Mouse (Mus musculus): ENCODE data around the gene Spdya. TPM values are rescaled to one million over a fixed set of nuclear protein-coding genes. Genes with fewer than 3 reads are reported as not detected.
A peak's percentile ranks its signal among the peaks of the same experiment; 100 is the strongest.

Spdya gene
- polyA plus RNA-seq, 1 experiment, result not detected

GRCm38 (mm10) chr17:71552901-71553300, 1.0 kb downstream of the Spdya start:
- Histone ChIP-seq H3K4me3 (ENCODE audit: insufficient read depth, low read length) (peak overlapping the region; percentile 11), H3K27ac (ENCODE audit: insufficient read depth, low read depth, low read length) (no peak overlapping the region), H3K4me1 (ENCODE audit: control insufficient read depth, insufficient read depth, low read length) (no peaks in the 10 kb centered on the region)
- TF ChIP-seq CTCF (IDR thresholded peaks at IDR 0.05; ENCODE audit: low read depth, low read length), result no peak
- no peak for TF ChIP-seq POLR2A (IDR thresholded peaks at IDR 0.05; ENCODE audit: borderline replicate concordance, low read depth, low read length)

- Histone ChIP-seq H3K4me1 (ENCODE audit: control insufficient read depth, insufficient read depth, low read length) (no peaks in the 10 kb centered on the region), H3K4me3 (ENCODE audit: insufficient read depth, low read length) (no peak overlapping the region), H3K27ac (ENCODE audit: insufficient read depth, low read depth, low read length) (no peak overlapping the region)
- TF ChIP-seq POLR2A (IDR thresholded peaks at IDR 0.05; ENCODE audit: borderline replicate concordance, low read depth, low read length) (no peak), CTCF (IDR thresholded peaks at IDR 0.05; ENCODE audit: low read depth, low read length) (no peak)
These were observed 9.8 kb downstream of the Spdya start for GRCm38 (mm10) chr17:71561631-71562030.

GRCm38 (mm10) chr17:71579176-71579705, 27.4 kb downstream of the Spdya start:
- no peak for TF ChIP-seq CTCF (IDR thresholded peaks at IDR 0.05; ENCODE audit: low read depth, low read length)
- TF ChIP-seq POLR2A (IDR thresholded peaks at IDR 0.05; ENCODE audit: borderline replicate concordance, low read depth, low read length), result no peak
- H3K4me3 ChIP-seq (ENCODE audit: insufficient read depth, low read length), result no peak overlapping the region
- H3K4me1 ChIP-seq (ENCODE audit: control insufficient read depth, insufficient read depth, low read length), result peaks cover 2% of the 10 kb centered on the region; the same call in 1 of the 2 replicates
- H3K27ac ChIP-seq (ENCODE audit: insufficient read depth, low read depth, low read length), result no peak overlapping the region

- Histone ChIP-seq H3K4me1 (ENCODE audit: control insufficient read depth, insufficient read depth, low read length) (peaks cover 30% of the 10 kb centered on the region), H3K4me3 (ENCODE audit: insufficient read depth, low read length) (peak overlapping the region; percentile 80), H3K27ac (ENCODE audit: insufficient read depth, low read depth, low read length) (peak overlapping the region; percentile 58)
- TF ChIP-seq POLR2A (IDR thresholded peaks at IDR 0.05; ENCODE audit: borderline replicate concordance, low read depth, low read length) (no peak), CTCF (IDR thresholded peaks at IDR 0.05; ENCODE audit: low read depth, low read length) (no peak)
These were observed 46.2 kb downstream of the Spdya start for GRCm38 (mm10) chr17:71597881-71598658.

GRCm38 (mm10) chr17:71598659-71599554, 47.0 kb downstream of the Spdya start:
- Histone ChIP-seq H3K4me3 (ENCODE audit: insufficient read depth, low read length) (peak overlapping the region; percentile 80), H3K27ac (ENCODE audit: insufficient read depth, low read depth, low read length) (peak overlapping the region; percentile 61), H3K4me1 (ENCODE audit: control insufficient read depth, insufficient read depth, low read length) (peaks cover 29% of the 10 kb centered on the region)
- no peak for TF ChIP-seq CTCF (IDR thresholded peaks at IDR 0.05; ENCODE audit: low read depth, low read length)
- no peak for TF ChIP-seq POLR2A (IDR thresholded peaks at IDR 0.05; ENCODE audit: borderline replicate concordance, low read depth, low read length)

- no peak for TF ChIP-seq CTCF (IDR thresholded peaks at IDR 0.05; ENCODE audit: low read depth, low read length)
- no peak for TF ChIP-seq POLR2A (IDR thresholded peaks at IDR 0.05; ENCODE audit: borderline replicate concordance, low read depth, low read length)
- Histone ChIP-seq H3K4me3 (ENCODE audit: insufficient read depth, low read length) (peak within 1 kb of the TSS; percentile 96), H3K27ac (ENCODE audit: insufficient read depth, low read depth, low read length) (peak within 1 kb of the TSS; percentile 48), H3K4me1 (ENCODE audit: control insufficient read depth, insufficient read depth, low read length) (peaks cover 3% of the 10 kb centered on the region; the same call in 1 of the 2 replicates)
These were observed 63.9 kb downstream of the Spdya start, which contains the start of gene Wdr43 for GRCm38 (mm10) chr17:71615638-71616318. Wdr43 (plus strand) TSS chr17:71615895.

- Histone ChIP-seq H3K27ac (ENCODE audit: insufficient read depth, low read depth, low read length) (peak overlapping the region; percentile 48), H3K4me1 (ENCODE audit: control insufficient read depth, insufficient read depth, low read length) (peaks cover 3% of the 10 kb centered on the region; the same call in 1 of the 2 replicates), H3K4me3 (ENCODE audit: insufficient read depth, low read length) (peak overlapping the region; percentile 96)
- no peak for TF ChIP-seq CTCF (IDR thresholded peaks at IDR 0.05; ENCODE audit: low read depth, low read length)
- no peak for TF ChIP-seq POLR2A (IDR thresholded peaks at IDR 0.05; ENCODE audit: borderline replicate concordance, low read depth, low read length)
These were observed 64.6 kb downstream of the Spdya start for GRCm38 (mm10) chr17:71616319-71617032.

GRCm38 (mm10) chr17:71617033-71617362, 65.1 kb downstream of the Spdya start:
- H3K4me3 ChIP-seq (ENCODE audit: insufficient read depth, low read length), result peak overlapping the region; percentile 96
- TF ChIP-seq POLR2A (IDR thresholded peaks at IDR 0.05; ENCODE audit: borderline replicate concordance, low read depth, low read length), result no peak
- no peak for TF ChIP-seq CTCF (IDR thresholded peaks at IDR 0.05; ENCODE audit: low read depth, low read length)
- peak overlapping the region; percentile 48 for H3K27ac ChIP-seq (ENCODE audit: insufficient read depth, low read depth, low read length)
- H3K4me1 ChIP-seq (ENCODE audit: control insufficient read depth, insufficient read depth, low read length), result peaks cover 3% of the 10 kb centered on the region; the same call in 1 of the 2 replicates
